Mouse (Mus musculus): ENCODE results near the gene Ubxn6. TPM values are rescaled to one million over a fixed set of nuclear protein-coding genes. Genes with fewer than 3 reads are reported as not detected.

Ubxn6 gene
- polyA plus RNA-seq (2021; fragmentation: Nextera tagmentation) = 83.6 and 103 TPM in 2 replicates
- long read RNA-seq, experiment 1, transcript Ubxn6-201 (11 exons, 2,949 nt) = major isoform, 1,076 of 1,164 reads
- long read RNA-seq, experiment 1, partial matches to known transcripts = 15 of 1,164 reads
- long read RNA-seq, experiment 1, other reads (novel, unspliced or antisense) = 68 of 1,164 reads
- long read RNA-seq, experiment 2, transcript Ubxn6-201 (11 exons, 2,949 nt) = major isoform, 164 of 221 reads
- long read RNA-seq, experiment 2, transcript Ubxn6-205 (6 exons, 1,079 nt) = minor isoform, 7 of 221 reads
- long read RNA-seq, experiment 2, partial matches to known transcripts = 39 of 221 reads
- long read RNA-seq, experiment 2, other reads (novel, unspliced or antisense) = 11 of 221 reads

DNA sequence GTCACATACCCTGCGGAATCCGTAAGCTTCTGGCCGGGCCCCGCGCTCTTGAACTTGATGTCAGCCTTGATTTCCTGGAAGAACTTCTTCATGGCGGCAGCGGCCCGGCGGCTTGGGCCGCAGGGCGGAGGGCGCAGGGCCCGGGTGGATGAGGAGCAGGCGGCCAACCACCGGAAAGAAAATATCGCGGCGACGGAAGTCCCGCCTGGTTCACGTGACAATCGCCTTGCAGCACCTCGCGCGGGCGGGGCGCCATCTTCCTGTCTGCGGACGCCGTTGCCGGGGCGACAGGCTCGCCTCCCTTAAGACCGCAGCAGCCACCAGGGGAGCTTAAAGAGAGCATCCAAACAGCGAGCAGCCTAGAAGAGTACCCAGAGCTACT, at the start of gene Ubxn6:
Gene Ubxn6 (minus strand): TSS at position 202 of the 382 bp plus-strand sequence.

DNA sequence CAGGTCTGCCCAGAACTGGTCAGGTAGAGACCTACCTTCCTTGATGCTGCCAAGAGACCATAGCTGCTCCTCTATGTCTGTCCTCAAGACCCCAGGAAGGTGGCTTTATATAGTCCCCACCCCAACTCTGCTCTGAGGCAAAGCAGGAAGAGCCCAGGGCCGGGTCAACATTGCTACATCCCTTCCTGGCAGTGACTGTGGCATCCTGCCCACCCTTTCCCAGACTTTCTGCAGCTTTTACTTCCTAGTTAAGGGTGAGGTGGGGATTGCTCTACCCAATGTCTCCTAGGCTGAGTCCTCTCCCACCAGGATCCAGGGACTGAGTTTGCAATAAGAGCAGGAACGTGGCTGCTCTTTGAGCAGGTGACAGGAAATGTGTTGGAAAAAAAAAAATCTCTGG, 47.0 kb upstream of the Ubxn6 start, which contains the start of gene Lrg1:
Gene Lrg1 (minus strand): TSS at position 176 of the 400 bp plus-strand sequence.

DNA sequence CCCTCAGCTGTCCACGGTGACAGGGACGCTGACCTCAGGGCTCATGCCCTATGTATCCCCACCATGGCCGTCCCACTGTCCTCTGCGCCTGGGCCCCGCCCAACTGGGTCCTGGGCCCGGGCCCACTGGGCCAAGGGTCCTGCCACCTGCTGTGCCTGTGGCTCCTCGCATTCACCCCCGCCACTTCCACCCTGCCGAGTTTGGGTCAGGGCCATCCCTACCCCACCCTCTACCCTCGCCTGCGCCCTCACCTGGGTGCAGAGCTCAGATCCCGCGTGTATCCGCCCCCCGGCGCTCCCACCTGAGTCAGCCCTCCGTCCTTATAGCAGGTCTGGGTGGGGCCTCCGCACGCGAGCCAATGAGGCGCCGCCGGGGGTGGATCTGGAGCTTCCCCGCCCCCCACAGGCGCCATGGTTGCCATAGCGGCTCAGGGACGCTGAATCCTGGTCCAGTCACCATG, 42.5 kb upstream of the Ubxn6 start, which contains the start of gene Plin5:
Gene Plin5 (minus strand): TSS at position 346 of the 460 bp plus-strand sequence.

DNA sequence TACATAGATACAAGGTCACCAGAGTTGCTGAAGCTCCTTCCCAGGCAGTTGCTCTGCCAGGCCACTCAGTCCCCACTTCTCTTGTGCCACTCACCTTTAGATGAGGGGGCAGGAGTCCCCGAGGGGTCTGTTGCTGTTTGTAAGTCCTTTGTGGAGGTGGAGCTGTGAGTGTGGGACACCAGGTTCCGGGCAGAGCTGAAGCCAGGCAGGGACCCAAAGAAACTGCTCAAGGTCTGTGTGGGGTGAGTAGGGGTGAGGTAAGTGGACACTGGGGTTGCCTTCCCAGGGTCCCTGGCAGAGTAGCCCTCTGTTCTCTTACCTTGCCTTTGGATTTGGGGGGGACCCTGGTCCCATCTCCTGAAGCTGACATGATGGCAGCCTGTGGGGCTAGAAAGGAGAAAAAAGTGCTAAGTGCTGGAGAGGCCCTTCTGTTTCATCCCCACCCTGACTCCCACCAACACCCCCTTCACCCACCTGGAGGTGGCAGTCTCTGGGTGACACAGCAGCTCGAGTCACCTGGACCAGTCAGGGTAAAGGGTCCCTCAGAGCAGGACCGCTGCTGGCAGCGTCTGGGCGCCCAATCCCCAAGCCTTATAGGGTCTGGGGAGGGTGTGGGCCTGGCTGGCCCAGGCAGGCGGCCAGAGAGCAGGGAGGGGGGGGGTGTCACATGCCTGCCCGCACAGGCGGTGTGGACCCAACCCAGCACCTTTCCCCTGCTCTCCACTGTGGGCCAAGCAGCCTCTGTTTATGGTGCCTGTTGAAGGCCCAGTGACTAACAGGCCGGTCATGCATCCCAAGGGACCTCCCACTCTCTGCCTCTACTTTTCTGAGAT, 34.6 kb upstream of the Ubxn6 start, which contains the start of gene Plin4:
Gene Plin4 (minus strand): TSS at position 585 of the 833 bp plus-strand sequence.

DNA sequence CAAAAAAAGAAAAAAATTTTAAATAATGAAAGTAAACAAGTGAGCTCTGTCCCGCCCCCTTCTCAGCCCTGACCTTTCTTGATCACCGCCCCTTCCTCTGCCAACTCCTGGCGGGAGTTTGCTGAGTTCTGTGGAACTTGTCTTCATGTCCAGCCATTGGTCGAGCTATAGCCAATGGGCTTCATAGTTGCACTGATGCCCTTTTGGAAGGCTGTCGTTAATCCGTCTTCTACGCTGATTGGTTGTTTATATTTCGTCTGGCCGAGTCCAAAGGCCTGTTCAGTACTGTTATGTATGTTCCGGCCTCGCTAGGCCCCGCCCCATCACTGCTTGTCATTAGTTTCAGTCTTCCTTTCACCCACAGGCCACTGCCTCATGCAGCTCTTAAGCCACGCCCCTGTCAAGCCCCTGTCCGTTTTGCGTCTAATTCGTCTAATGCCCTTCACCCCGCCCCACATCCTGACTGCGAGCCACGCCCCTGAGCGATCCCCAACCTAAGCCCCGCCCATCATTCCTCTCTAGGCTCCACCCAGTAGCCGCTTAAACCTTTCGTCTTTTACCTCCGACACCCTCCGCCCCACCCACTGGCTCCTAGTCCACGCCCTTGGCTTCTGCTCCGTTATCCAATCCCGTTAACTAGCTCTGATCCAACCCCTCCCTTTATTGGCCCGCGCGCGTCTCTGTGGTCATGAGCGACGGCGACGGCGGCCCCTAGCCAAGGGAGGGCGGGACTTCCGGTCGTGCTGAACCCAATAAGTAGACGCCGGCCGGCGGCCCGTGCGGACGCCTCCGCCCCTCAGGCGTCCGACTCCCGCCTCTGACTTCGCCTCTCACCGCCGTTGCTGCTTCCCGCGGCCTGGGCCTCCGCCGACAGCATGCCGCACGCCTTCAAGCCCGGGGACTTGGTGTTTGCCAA, 4.3 kb upstream of the Ubxn6 start, which contains the start of gene Hdgfl2:
Gene Hdgfl2 (plus strand): TSS at position 755 of the 916 bp plus-strand sequence.

DNA sequence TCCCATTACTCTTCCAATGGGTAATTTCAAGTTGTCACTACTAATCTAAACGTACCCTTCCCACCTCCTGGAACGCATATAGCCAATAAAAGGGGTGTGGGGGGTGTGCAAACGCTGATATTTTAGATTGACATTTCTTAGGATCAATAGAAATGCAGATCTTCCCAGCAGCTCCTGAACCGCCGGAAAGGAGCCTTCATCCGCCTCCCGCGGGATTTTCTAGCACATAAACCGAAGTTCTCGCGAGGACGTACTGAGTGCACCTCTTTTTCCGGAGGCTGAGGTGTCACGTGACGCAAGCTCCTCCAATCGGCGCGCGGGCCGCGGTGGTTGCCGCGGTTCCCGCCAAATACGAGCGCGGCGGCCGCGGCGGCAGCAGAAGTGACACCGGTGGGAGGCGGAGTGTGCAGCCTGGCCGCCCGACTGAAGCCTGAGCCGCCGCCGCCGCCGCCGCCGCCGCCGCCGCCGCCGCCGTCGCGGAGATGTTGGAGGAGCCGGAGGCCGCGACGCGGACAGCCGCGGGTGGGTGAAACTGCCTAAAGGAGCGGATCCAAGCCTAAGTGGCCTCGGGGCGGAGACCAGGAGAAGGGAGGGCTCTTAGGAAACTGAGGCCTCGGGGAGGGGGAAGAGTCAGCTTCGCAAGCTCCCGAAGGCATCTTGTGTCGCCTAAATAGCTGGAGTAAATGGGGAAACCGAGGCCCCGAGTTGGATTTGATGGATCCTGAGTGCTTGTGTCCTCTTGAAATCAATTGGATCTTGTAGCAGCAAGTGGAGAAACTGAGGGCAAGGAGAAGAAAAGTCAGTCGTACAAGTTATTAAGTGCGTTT, 34.6 kb downstream of the Ubxn6 start, which contains the start of gene Chaf1a:
Gene Chaf1a (plus strand): TSS at position 410 of the 827 bp plus-strand sequence.

DNA sequence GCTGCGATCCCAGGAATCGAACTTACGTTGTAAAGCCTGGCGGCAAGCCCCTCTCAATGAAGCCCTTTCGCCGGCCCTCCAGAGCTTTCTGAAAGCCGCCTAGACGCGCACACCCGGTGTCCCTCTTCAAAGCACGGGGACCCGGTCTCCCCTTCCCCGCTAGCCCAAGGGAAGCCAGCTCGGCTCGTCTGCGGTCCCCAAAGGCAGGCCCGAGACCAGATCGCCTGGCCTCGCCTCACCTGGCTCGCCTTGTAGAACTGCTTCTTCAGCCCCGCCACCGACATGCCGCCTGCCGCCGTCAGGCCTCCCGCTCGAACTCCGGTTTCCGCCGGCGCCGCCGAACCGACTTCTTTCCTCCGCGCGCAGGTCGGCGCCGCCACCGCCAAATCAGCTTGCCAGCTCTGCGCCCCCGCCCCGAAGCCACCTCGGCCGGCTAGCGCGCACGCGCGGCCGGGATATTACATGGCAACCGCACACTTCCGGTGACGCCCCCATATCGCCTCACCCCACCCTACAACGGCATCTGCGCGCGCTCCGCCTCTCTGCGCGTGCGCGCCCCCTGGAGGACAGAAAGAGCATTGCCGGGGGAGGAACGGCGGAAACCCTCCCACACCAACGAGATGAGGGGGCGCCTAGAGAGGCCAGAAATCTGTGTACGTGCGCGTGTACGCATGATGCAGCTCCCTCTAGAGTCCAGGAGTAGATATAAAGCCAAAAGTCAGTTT, 38.5 kb downstream of the Ubxn6 start, which contains the start of gene Sh3gl1:
Gene Sh3gl1 (minus strand): TSS at position 460 of the 725 bp plus-strand sequence.

Other genes starting within 250 kb of the Ubxn6 start
- 4.1 and 4.2 TPM in 2 replicates for gene Zfp119a, start 196.1 kb downstream of the Ubxn6 start, polyA plus RNA-seq (2021; fragmentation: Nextera tagmentation)
- gene Zfp959, start 182.9 kb downstream of the Ubxn6 start, polyA plus RNA-seq (2021; fragmentation: Nextera tagmentation) = 5.3 and 6.5 TPM in 2 replicates
- 3.0 and 4.5 TPM in 2 replicates for gene Zfp119b, start 125.5 kb downstream of the Ubxn6 start, polyA plus RNA-seq (2021; fragmentation: Nextera tagmentation)
- gene Ebi3, start 122.4 kb downstream of the Ubxn6 start, polyA plus RNA-seq (2021; fragmentation: Nextera tagmentation) = 2.1 and 2.7 TPM in 2 replicates
- gene Yju2, start 115.9 kb downstream of the Ubxn6 start, polyA plus RNA-seq (2021; fragmentation: Nextera tagmentation) = 8.7 and 10.8 TPM in 2 replicates
- 37.4 and 37.8 TPM in 2 replicates for gene Shd, start 104.6 kb downstream of the Ubxn6 start, polyA plus RNA-seq (2021; fragmentation: Nextera tagmentation)
- 102 and 107 TPM in 2 replicates for gene Fsd1, start 88.5 kb downstream of the Ubxn6 start, polyA plus RNA-seq (2021; fragmentation: Nextera tagmentation)
- 0.55 and 0.91 TPM in 2 replicates for gene Stap2, start 69.4 kb downstream of the Ubxn6 start, polyA plus RNA-seq (2021; fragmentation: Nextera tagmentation)
- gene Mpnd, start 69.3 kb downstream of the Ubxn6 start, polyA plus RNA-seq (2021; fragmentation: Nextera tagmentation) = 17.4 and 132 TPM in 2 replicates
- 32.5 and 33.5 TPM in 2 replicates for gene Sh3gl1, start 38.4 kb downstream of the Ubxn6 start, polyA plus RNA-seq (2021; fragmentation: Nextera tagmentation)
- 0.65 and 1.1 TPM in 2 replicates for gene Chaf1a, start 34.6 kb downstream of the Ubxn6 start, polyA plus RNA-seq (2021; fragmentation: Nextera tagmentation)
- gene Hdgfl2, start 4.6 kb upstream of the Ubxn6 start, polyA plus RNA-seq (2021; fragmentation: Nextera tagmentation) = 69.1 and 75.3 TPM in 2 replicates
- gene Plin4, start 34.8 kb upstream of the Ubxn6 start, polyA plus RNA-seq (2021; fragmentation: Nextera tagmentation) = 0.04 and 0.28 TPM in 2 replicates
- 0.95 and 1.1 TPM in 2 replicates for gene Plin5, start 42.6 kb upstream of the Ubxn6 start, polyA plus RNA-seq (2021; fragmentation: Nextera tagmentation)
- gene Lrg1, start 47.0 kb upstream of the Ubxn6 start, polyA plus RNA-seq (2021; fragmentation: Nextera tagmentation) = 2.7 and 5.0 TPM in 2 replicates
- gene Sema6b, start 65.3 kb upstream of the Ubxn6 start, polyA plus RNA-seq (2021; fragmentation: Nextera tagmentation) = 3.8 and 23.7 TPM in 2 replicates
- 10.0 and 10.5 TPM in 2 replicates for gene Tnfaip8l1, start 87.4 kb upstream of the Ubxn6 start, polyA plus RNA-seq (2021; fragmentation: Nextera tagmentation)
- gene Mydgf, start 108.9 kb upstream of the Ubxn6 start, polyA plus RNA-seq (2021; fragmentation: Nextera tagmentation) = 73.7 and 82.8 TPM in 2 replicates
- 17.5 and 18.3 TPM in 2 replicates for gene Dpp9, start 143.9 kb upstream of the Ubxn6 start, polyA plus RNA-seq (2021; fragmentation: Nextera tagmentation)
- 8.6 and 8.9 TPM in 2 replicates for gene Fem1a, start 181.8 kb upstream of the Ubxn6 start, polyA plus RNA-seq (2021; fragmentation: Nextera tagmentation)
- 1.8 and 3.6 TPM in 2 replicates for gene Ticam1, start 201.8 kb upstream of the Ubxn6 start, polyA plus RNA-seq (2021; fragmentation: Nextera tagmentation)
- 8.1 and 8.5 TPM in 2 replicates for gene Plin3, start 217.8 kb upstream of the Ubxn6 start, polyA plus RNA-seq (2021; fragmentation: Nextera tagmentation)
- gene Arrdc5, start 225.3 kb upstream of the Ubxn6 start, polyA plus RNA-seq (2021; fragmentation: Nextera tagmentation) = not detected in 2 replicates
- gene Uhrf1, start 228.3 kb upstream of the Ubxn6 start, polyA plus RNA-seq (2021; fragmentation: Nextera tagmentation) = 0.33 TPM in 2 replicates

Data from left cerebral cortex, adult 6 months (tissue).